Mouse (Mus musculus) liver, embryonic 14.5 days (tissue): Measurements from ENCODE around the gene Bag3.

Source experiments
- CTCF ChIP-seq: IDR thresholded peaks from 2 replicates; pipeline ENCODE4 v1.5.1; 2016; ENCODE audit warnings: antibody characterized with exemption, low read depth, control low read depth
- EP300 ChIP-seq: IDR thresholded peaks from 2 replicates; pipeline ENCODE4 v1.6.1; 2016; ENCODE audit warnings: antibody characterized with exemption, low read depth

- TF ChIP-seq CTCF (no peak), EP300 (no peak)
These were observed 29.8 kb downstream of the Bag3 start for GRCm38 (mm10) chr7:128553105-128553705.
